Mouse (Mus musculus): ENCODE measurements around the gene Abhd17a.

GRCm38 (mm10) chr10:80575925-80576324 is 14.2 kb downstream of the Abhd17a start:
- no peak for TF ChIP-seq POLR2A (IDR thresholded peaks at IDR 0.05; ENCODE audit: low read depth, low read length)
- no peak for TF ChIP-seq CTCF (IDR thresholded peaks at IDR 0.05; ENCODE audit: borderline replicate concordance, insufficient read depth, low read length)
